Comparison of ENCODE assay signal across 32 mouse cellular contexts in the genomic region with DNA sequence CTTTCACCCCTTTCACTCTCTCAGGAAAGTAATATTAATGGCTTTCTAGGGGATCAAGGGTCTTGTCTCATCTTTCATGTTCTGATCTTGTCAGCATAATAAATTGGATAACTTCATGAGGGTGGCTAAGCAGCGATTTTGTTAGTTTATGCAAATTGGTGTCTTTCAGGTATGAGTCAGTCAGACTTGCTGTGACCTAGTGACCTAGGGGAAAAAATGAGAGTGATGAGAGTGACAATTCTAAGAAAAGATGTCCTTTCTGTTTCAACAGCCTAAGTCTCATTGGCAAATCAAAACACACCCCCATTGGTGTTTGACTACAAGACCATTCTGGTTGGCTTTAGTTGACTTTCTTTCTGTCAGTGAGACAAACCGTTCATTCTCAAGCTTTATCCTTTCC.
"Had no signal": no experiment of that assay in that cellular context is flagged by ENCODE, and none has a peak within 500 bp of the region (broad histone marks: within the 10 kb centered on the region; RNA-seq: fewer than 3 reads in every experiment).

No protein-coding gene starts in this region.

- H3K9ac ChIP-seq: heart, embryonic 12.5 days; heart, embryonic 13.5 days; heart, embryonic 15.5 days; hindbrain, embryonic 12.5 days; hindbrain, embryonic 13.5 days; hindbrain, embryonic 14.5 days; hindbrain, embryonic 15.5 days; intestine, embryonic 15.5 days; kidney, embryonic 15.5 days had no signal

- H3K36me3 ChIP-seq: heart, embryonic 10.5 days; heart, embryonic 12.5 days; heart, embryonic 13.5 days; heart, embryonic 15.5 days; hindbrain, embryonic 10.5 days; hindbrain, embryonic 12.5 days; hindbrain, embryonic 13.5 days; hindbrain, embryonic 15.5 days; intestine, embryonic 15.5 days; kidney, embryonic 15.5 days had no signal

- H3K27me3 ChIP-seq: heart, embryonic 12.5 days; heart, embryonic 13.5 days; heart, embryonic 15.5 days; hindbrain, embryonic 12.5 days; hindbrain, embryonic 13.5 days; hindbrain, embryonic 15.5 days; intestine, embryonic 15.5 days; kidney, embryonic 15.5 days had no signal

- H3K9me3 ChIP-seq: heart, embryonic 10.5 days; heart, embryonic 12.5 days; heart, embryonic 13.5 days; heart, embryonic 15.5 days; hindbrain, embryonic 10.5 days; hindbrain, embryonic 12.5 days; hindbrain, embryonic 13.5 days; hindbrain, embryonic 15.5 days; intestine, embryonic 15.5 days; kidney, embryonic 15.5 days had no signal

- H3K4me2 ChIP-seq: heart, embryonic 11.5 days; heart, embryonic 12.5 days; heart, embryonic 13.5 days; heart, embryonic 15.5 days; hindbrain, embryonic 12.5 days; hindbrain, embryonic 13.5 days; hindbrain, embryonic 14.5 days; hindbrain, embryonic 15.5 days; intestine, embryonic 15.5 days; kidney, embryonic 15.5 days had no signal

- DNase-seq: heart, postnatal 10 days; heart, postnatal 14 days; heart, postnatal 36 days; heart, postnatal 4 days; kidney, adult 11 months; kidney, adult 18-20 months; kidney, adult 2 months; kidney, adult 8-10 months; kidney, adult 9 months; kidney, postnatal 10 days; kidney, postnatal 14 days; kidney, postnatal 25 days; kidney, postnatal 36 days; kidney, postnatal 4 days; layer of hippocampus, adult 9-11 months; layer of hippocampus, postnatal 36 days had no signal

- H3K4me3 ChIP-seq: heart, embryonic 10.5 days; heart, embryonic 12.5 days; heart, embryonic 13.5 days; heart, embryonic 15.5 days; hindbrain, embryonic 10.5 days; hindbrain, embryonic 12.5 days; hindbrain, embryonic 13.5 days; hindbrain, embryonic 15.5 days; intestine, embryonic 15.5 days; kidney, embryonic 15.5 days; layer of hippocampus, adult 2 months; left cerebral cortex, adult 2 months had no signal

- H3K27ac ChIP-seq: heart, embryonic 10.5 days; heart, embryonic 13.5 days; heart, embryonic 15.5 days; hindbrain, embryonic 10.5 days; hindbrain, embryonic 12.5 days; hindbrain, embryonic 13.5 days; hindbrain, embryonic 14.5 days; hindbrain, embryonic 15.5 days; hindbrain, postnatal 0 days; intestine, embryonic 15.5 days; kidney, postnatal 0 days; layer of hippocampus, adult 2 months; left cerebral cortex, adult 2 months had no signal

- H3K4me1 ChIP-seq: heart, embryonic 10.5 days; heart, embryonic 12.5 days; heart, embryonic 15.5 days; hindbrain, embryonic 10.5 days; hindbrain, embryonic 12.5 days; hindbrain, embryonic 13.5 days; hindbrain, embryonic 15.5 days; intestine, embryonic 15.5 days; kidney, embryonic 15.5 days had no signal
